Mouse (Mus musculus): ENCODE measurements around the gene Cela3b. TPM values are rescaled to one million over a fixed set of nuclear protein-coding genes. Genes with fewer than 3 reads are reported as not detected.

The Cela3b gene
- total RNA-seq (2021): not detected
- long read RNA-seq, experiment 1: 0 reads
- long read RNA-seq, experiment 2: 0 reads

GRCm38 (mm10) chr4:137430502-137430901 is at the start of gene Cela3b:
Gene Cela3b (minus strand): TSS chr4:137430540.
- DNase-seq (ENCODE audit: low spot score in 2 of 2): no peak

- no peak for DNase-seq (ENCODE audit: low spot score in 2 of 2)
Measured at GRCm38 (mm10) chr4:137479757-137480156, 49.4 kb upstream of the Cela3b start.

GRCm38 (mm10) chr4:137478306-137478705 is 48.0 kb upstream of the Cela3b start:
- DNase-seq (ENCODE audit: low spot score in 2 of 2): peak in 1 of 2 experiments; percentile 31

GRCm38 (mm10) chr4:137477611-137478010 is 47.3 kb upstream of the Cela3b start:
- no peak for DNase-seq (ENCODE audit: low spot score in 2 of 2)

DNA sequence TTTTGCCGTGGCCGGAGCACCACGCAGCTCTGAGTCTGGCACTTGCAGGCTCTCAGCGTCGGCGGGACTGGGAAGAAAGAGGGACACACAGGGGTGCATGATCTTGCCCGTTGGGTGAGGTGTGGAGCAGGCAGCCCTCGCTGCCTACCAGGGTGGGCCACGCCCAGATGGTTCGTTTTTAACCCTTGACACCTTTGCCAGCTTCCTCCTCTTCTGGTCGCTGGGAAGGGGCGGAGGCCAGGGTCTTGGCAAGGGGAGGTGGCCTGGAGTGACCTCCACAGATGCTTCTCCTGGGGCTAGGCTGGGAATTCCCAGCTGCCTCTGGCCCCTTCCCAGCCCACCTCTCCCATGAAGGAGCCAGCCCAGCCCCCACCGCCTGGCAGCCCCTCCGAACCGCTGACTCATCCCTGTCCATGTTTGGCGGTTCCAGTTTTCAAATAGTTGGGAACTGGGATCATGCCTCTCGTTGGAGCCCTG is 46.5 kb upstream of the Cela3b start:
- peak; percentile 53 to 64 for DNase-seq (ENCODE audit: low spot score in 2 of 2)

DNA sequence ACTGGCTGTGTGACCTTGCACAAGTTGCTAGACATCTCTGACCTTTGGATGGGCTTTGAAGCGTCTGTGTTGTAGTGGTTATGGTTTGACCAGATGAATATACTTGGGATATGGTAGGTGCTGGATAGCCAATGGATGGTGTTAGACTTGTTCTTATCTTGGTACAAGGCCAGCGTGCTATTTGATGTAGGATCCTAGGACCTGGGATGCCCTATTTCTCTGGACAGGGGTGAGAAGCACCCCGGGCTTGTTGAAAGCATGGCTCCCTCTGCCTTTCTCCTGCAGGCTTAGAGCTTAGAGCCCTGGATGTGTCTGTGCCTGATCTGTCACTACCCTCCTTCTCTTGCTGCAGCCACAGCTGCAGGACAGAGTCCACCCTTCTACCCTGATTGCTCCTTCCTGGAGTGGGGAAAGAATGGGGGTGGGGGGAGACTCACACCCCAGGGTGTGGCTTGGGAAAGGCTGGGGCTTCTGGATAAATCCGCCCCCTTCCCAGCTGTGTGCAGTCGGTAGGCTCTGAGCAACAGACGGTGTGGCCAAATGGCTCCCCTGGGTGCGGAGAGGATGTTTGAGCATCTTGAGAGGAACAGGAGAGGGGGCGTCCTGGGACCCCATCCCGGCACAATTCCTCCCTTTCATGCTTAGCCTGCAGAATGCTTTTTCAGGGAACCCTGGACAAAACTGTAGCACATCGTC is 45.9 kb upstream of the Cela3b start:
- peak in 1 of 2 experiments; percentile 48 for DNase-seq (ENCODE audit: low spot score in 2 of 2)

- DNase-seq (ENCODE audit: low spot score in 2 of 2): no peak
Measured at GRCm38 (mm10) chr4:137475271-137476050, 45.1 kb upstream of the Cela3b start.

DNA sequence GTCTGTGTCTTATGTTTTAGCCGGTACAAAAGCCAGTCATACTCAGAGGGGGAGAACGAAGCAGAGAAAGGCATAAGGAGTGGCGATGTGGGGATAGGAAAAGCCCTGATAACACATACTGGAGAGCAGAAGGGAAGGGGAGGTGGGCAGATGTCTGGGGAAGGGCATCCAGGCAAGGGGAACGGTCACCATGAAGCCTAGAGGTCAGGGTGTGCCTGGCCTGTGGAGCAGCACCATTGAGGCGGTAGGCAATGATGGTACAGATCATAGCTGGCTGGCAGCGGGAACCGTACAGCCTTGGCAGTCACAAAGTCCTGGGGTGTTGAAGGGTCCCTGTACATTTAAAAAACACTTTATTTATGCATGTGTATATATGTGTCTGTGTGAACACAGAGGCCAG is 44.4 kb upstream of the Cela3b start:
- no peak for DNase-seq (ENCODE audit: low spot score in 2 of 2)

- DNase-seq (ENCODE audit: low spot score in 2 of 2): peak; percentile 50 to 54
Measured at GRCm38 (mm10) chr4:137473701-137474388, 43.5 kb upstream of the Cela3b start.

- DNase-seq (ENCODE audit: low spot score in 2 of 2): no peak
Measured at GRCm38 (mm10) chr4:137473240-137473639, 42.9 kb upstream of the Cela3b start.

DNA sequence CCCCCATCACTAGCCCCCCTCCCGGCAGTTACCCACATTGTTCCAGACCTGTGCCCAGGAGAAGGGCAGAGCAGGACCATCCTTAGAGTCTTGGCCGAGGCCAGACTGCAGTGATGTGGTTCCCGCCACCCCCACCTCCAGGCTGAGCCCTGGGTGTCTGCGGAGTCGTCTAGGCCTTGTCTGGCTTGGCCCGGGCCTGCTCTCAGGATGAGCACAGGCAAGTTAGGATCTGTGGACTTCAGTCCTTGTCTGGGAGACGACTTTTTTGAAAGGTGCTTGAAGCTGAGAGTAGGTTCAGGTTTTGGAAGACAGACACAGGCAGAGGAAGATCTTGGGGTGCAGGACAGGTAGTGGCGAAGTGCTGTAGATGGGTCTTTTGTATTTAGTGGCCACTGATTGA is 41.0 kb upstream of the Cela3b start:
- DNase-seq (ENCODE audit: low spot score in 2 of 2): no peak

DNA sequence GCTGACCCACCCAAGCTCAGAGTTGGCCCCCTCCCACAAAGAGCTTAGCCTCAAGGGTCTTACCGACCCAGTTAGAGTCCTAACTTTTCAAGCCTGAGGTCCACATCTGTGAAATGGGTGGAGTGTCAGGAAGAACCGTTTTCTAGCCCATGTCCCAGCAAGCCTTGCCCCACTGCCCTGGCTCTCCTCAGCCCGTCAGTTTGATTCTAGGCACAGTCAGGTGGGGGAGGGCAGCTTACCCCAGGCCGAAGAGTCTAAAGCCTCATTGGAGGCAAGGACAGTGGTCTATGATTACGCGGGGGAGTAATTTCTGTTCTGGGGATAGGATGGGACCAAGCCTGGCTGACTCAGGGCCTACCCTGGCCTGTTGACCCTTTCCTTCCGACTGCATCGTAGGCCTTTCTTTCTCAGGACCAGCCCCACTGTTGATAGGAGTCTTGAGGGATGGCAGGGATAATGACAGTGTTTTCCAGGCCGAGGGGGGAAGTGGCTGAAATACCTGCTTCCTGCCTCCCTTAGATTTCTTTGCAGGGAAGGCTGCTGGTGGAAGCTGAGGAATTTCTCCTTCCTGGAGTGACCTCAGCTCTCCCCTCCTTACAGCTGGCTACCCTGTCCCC is 40.5 kb upstream of the Cela3b start:
- DNase-seq (ENCODE audit: low spot score in 2 of 2): no peak

- peak in 1 of 2 experiments; percentile 48 for DNase-seq (ENCODE audit: low spot score in 2 of 2)
Measured at GRCm38 (mm10) chr4:137469845-137470692, 39.7 kb upstream of the Cela3b start.

GRCm38 (mm10) chr4:137469081-137469844 is 38.9 kb upstream of the Cela3b start:
- DNase-seq (ENCODE audit: low spot score in 2 of 2): peak in 1 of 2 experiments; percentile 40

GRCm38 (mm10) chr4:137468260-137469080 is 38.1 kb upstream of the Cela3b start, which contains the start of gene Hspg2:
Gene Hspg2 (plus strand): TSS chr4:137468769.
- peak; percentile 99 for DNase-seq (ENCODE audit: low spot score in 2 of 2)

DNA sequence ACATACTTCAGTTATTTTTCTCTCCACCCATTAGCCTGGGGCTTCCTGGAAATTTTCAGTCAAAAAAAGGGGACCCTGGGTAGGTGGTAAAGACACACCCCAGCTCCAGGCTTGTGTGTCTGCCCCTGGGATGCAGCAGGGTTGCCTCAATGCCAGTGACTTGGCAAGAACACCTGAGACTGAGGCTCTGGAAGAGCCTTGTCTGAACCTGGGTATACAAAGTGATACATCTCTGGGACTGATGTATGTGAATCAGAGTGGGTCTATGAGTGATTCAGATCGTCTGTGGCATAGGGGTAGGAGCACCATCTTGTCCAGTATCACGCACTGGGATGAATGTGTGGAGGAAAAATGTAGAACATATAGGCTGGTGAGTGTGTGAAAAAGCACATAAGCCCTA is 37.2 kb upstream of the Cela3b start:
- DNase-seq (ENCODE audit: low spot score in 2 of 2): no peak

- DNase-seq (ENCODE audit: low spot score in 2 of 2): no peak
Measured at GRCm38 (mm10) chr4:137466991-137467390, 36.7 kb upstream of the Cela3b start.

- no peak for DNase-seq (ENCODE audit: low spot score in 2 of 2)
Measured at GRCm38 (mm10) chr4:137465125-137465787, 34.9 kb upstream of the Cela3b start.
